Mouse (Mus musculus) layer of hippocampus, adult 9-10 months (tissue): ENCODE results near the gene Abcd3.

ENCODE experiments used
- DNase-seq: peaks from one replicate; pipeline ENCODE4 v3.0.0; 2022; ENCODE audit warnings: low spot score

Abcd3 gene

DNA sequence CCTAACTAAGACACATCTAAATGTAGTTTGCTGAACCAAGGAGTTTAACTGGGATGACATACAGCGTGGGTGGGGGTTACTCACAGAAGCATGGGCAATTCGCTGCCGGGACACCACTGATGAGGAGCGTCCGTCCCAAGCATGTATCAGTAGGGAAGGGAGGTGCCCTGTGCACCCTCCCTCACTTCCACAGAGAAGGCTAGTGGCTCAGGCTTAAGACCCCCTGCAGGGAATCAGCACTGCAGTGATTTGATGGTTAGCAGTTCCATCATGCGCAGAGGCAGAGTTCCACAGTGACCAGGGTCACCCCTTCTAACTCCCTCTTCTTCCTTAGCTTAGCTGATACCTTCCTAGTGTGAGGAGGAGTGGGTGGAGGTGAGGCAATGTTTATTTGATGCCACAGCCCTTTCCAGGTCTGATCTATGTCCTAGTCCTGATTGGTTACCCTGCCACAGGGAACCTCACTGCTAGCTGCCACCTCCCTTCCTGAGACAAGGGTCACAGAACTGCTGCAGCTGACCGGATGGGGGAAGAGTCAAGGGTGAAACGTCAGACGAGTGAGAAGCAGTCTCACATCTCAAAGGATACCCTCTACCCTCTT, 76.3 kb downstream of the Abcd3 start:
- no peak for DNase-seq

- no peak for DNase-seq
Observed at GRCm38 (mm10) chr3:121737901-121738300, 77.2 kb downstream of the Abcd3 start.

DNA sequence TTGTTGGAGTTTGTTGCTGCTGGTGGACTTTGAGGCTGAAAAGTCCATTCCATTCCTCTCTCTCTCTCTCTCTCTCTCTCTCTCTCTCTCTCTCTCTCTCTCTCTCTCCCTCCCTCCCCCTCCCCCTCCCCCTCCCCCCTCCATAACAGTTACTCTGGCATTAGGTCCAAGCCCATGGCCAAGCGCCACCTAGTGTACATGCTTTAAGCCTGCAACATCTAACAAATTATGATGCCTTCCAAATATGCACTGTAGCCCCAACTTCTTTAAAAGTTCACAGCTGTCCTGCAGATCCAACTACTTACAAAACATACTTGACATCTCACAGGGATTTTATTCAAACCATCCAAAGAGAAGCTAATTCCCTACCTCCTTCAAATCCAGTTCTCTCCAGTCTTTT, 77.6 kb downstream of the Abcd3 start:
- no peak for DNase-seq

- DNase-seq: peak; percentile 79
Observed at GRCm38 (mm10) chr3:121736025-121736744, 78.9 kb downstream of the Abcd3 start.

DNA sequence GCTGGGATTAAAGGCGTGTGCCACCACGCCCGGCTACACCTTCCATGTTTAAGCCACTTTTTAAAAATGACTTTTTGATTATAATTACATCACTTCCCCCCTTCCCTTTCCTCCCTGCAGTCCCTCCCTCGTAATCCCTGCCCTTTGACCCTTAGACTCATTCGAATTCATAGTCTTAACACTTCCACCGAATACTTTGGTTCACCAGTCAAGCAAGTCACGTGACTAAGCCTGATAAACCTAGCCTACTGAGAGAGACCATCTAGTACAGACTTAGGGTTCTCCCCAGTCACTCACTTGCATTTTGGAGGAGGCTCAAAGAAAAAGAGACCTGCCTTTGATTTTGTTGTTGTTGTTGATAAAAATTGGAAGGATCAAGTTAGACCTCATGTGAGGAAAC, 79.6 kb downstream of the Abcd3 start:
- no peak for DNase-seq

- no peak for DNase-seq
Observed at GRCm38 (mm10) chr3:121729678-121730077, 85.4 kb downstream of the Abcd3 start.

- DNase-seq: no peak
Observed at GRCm38 (mm10) chr3:121725651-121726050, 89.5 kb downstream of the Abcd3 start.

- DNase-seq: no peak
Observed at GRCm38 (mm10) chr3:121724553-121724952, 90.5 kb downstream of the Abcd3 start.

GRCm38 (mm10) chr3:121723968-121724524, 91.1 kb downstream of the Abcd3 start:
- no peak for DNase-seq

GRCm38 (mm10) chr3:121722971-121723844, 91.9 kb downstream of the Abcd3 start, which contains the start of gene F3:
Gene F3 (plus strand): TSS chr3:121723537.
- no peak for DNase-seq

GRCm38 (mm10) chr3:121721691-121722070, 93.4 kb downstream of the Abcd3 start:
- DNase-seq: no peak

DNA sequence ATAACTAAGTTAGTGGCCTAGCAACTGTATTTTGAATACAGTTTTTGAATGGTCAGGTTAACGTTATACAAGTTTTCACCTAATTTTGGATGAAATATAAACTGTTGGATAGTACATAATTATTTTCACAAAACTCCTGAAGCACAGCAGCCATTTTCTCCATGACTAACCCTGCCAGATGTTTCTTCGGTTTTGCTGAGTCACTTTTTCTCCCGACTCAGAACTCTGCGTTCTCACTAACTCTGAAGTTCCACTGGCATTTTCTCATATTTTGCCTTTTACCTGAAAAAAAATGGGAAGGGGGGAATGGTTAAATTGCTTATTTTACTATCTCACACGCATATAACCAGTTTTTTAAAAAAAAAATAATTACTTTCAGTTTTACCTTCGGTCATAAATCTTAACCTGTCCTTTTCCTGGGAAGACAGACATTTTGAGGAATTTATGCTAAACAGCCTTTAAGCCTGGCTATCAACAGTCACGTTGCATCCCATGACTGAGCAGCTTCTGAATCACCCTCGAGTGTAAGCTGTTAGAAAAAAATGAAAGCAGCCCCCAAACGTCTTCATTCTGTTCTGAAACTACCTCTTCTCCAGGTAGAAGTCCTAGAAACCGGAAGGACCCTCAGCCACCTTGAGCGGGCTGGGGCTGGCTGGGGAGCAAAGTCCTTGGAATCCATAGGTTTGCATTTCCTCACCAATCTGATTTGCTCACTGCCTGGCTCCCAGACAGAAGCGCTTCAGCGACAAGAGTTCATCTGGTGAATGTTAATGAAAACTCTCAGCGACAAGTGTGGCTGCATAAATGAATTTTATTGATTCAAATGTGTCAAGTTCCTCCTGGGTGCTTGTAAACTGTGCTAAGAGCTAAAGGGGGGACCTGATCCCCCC, 94.1 kb downstream of the Abcd3 start:
- DNase-seq: no peak

DNA sequence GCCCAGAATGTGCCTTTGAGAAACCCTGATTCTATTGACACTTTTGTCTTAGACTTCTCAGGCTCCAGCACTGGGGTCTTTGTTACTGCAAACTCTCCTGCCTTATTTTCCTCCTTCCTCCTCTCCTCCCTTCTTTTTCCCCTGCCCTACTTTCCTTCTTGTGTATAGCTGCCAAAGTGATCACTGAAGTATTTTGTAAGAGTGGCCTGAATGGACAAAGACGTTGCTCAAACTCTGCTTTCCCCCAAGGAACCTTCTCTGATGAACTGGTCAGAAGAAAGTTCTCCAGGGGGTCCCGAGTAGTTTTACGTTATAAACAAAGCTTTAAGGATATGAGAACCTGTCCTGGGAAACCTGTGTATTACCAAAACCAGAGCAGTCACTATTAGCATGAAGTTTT, 95.4 kb downstream of the Abcd3 start:
- DNase-seq: no peak

DNA sequence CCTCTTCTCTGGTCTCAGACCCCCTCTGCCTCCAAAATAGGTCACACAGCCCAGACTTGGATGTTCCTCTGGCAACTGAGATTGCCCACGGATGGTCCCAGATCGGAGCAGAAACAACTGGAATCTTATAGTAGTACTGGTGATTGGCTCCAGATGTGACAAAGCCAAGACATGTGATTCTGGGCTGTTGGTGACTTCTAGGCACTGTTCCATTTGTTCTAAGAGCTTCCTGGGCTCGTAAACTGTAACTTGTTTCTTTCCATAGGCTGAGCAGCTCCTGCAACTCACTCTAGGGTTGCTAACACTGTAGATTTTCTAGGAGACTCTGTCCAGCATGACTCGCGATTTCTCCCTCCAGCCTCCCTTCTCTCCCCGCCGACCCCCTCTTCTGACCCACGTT, 96.4 kb downstream of the Abcd3 start:
- DNase-seq: no peak

DNA sequence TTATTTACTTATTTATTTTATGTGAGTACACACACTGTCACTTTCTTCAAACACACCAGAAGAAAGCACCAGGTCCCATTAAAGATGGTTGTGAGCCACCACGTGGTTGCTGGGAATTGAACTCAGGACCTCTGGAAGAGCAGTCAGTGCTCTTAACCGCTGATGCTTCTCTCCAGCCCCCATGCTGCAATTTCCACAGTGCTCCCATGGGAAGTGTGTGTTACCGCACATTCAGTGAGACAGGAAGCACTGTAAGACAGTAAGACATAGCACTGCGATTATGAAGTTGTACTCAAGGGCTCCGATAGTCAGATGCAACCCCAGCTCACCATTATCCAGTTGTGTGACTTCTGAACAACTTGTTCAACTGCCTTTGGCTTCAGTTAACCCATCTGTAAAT, 98.6 kb downstream of the Abcd3 start:
- DNase-seq: no peak

GRCm38 (mm10) chr3:121715741-121716459, 99.2 kb downstream of the Abcd3 start:
- DNase-seq: no peak

GRCm38 (mm10) chr3:121715336-121715735, 99.8 kb downstream of the Abcd3 start:
- DNase-seq: no peak

- no peak for DNase-seq
Observed at GRCm38 (mm10) chr3:121714461-121714860, 100.6 kb downstream of the Abcd3 start.

- no peak for DNase-seq
Observed at GRCm38 (mm10) chr3:121713816-121714215, 101.3 kb downstream of the Abcd3 start.

- DNase-seq: no peak
Observed at GRCm38 (mm10) chr3:121713151-121713701, 101.9 kb downstream of the Abcd3 start.

GRCm38 (mm10) chr3:121712222-121712621, 102.9 kb downstream of the Abcd3 start:
- no peak for DNase-seq
